ENCODE assay signal across 8 mouse cellular contexts in the genomic region with DNA sequence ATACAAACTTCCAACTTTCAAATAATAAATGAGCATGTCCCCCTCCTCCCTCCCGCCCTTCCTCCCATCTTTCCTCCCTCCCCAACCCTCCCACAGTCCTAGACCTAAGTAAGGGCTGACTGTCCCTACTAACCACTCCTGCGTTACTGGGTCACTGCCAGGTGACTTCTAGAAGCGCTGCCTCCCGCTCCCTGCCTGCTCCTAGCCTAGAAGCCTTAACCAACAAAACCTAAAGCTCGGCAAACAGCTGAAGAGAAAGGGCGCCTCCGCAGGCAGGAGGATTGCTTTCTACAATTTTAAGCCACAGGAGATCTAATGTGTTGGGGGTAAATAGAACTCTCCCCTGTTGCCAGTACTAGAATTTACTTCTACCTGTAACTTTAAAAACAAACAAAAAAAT. TPM values are rescaled to one million over a fixed set of nuclear protein-coding genes. Genes with fewer than 3 reads are reported as not detected.
A peak's percentile ranks its signal among the peaks of the same experiment; 100 is the strongest.
DNase-seq lines count a peak whose midpoint lies in the region; ATAC-seq and TF ChIP-seq lines count a peak whose summit lies in the region.

No protein-coding gene starts in this region.

- DNase-seq in gastrocnemius, adult 2 months: peak; percentile 31
- no peak for DNase-seq in gastrocnemius, adult 8-10 months (ENCODE audit: low spot score in 2 of 2)
- peak; percentile 55 to 78 for DNase-seq in cerebellum, postnatal 25 days
- DNase-seq in heart, adult 9 months (ENCODE audit: low spot score in 2 of 2): peak; percentile 13 to 32
- DNase-seq in kidney, adult 2 months: peak; percentile 57
- peak; percentile 47 for DNase-seq in naive thymus-derived CD4-positive, alpha-beta T cell, adult 2 months (ENCODE audit: low read depth)
- DNase-seq in thymus, postnatal 10 days (ENCODE audit: low spot score in 2 of 2): peak; percentile 10 to 25

- ATAC-seq in liver, embryonic 12.5 days: no peak

- no peak overlapping the region for H3K9ac ChIP-seq in liver, embryonic 12.5 days

- H3K36me3 ChIP-seq in kidney, adult 2 months (ENCODE audit: control insufficient read depth, insufficient read depth, low read length): no peaks in the 10 kb centered on the region
- no peaks in the 10 kb centered on the region for H3K36me3 ChIP-seq in liver, embryonic 12.5 days

- TF ChIP-seq POLR2A in kidney, adult 2 months (IDR thresholded peaks at IDR 0.05; ENCODE audit: low read depth, low read length): no peak

- no peaks in the 10 kb centered on the region for H3K4me1 ChIP-seq in kidney, adult 2 months (ENCODE audit: control insufficient read depth, insufficient read depth, low read length)
- H3K4me1 ChIP-seq in liver, embryonic 12.5 days: peaks cover 18% of the 10 kb centered on the region; the same call in 1 of the 2 replicates

- H3K27me3 ChIP-seq in kidney, adult 2 months (replicated peaks; ENCODE audit: control insufficient read depth, insufficient read depth, low read length): no peaks in the 10 kb centered on the region
- H3K27me3 ChIP-seq in liver, embryonic 12.5 days (replicated peaks): peaks cover 50% of the 10 kb centered on the region

- peak overlapping the region; percentile 93 for H3K27ac ChIP-seq in gastrocnemius, adult 2 months
- no peak overlapping the region for H3K27ac ChIP-seq in kidney, adult 2 months (ENCODE audit: insufficient read depth, low read depth, low read length)
- H3K27ac ChIP-seq in liver, embryonic 12.5 days: no peak overlapping the region

- H3K4me2 ChIP-seq in liver, embryonic 12.5 days: peak overlapping the region; percentile 88

- WGBS in kidney, adult 2 months: 25% methylated on average over 7 of the region's 7 CpGs
- 8% methylated on average over 7 of the region's 7 CpGs for WGBS in liver, embryonic 12.5 days (ENCODE audit: insufficient replicate concordance)

- TF ChIP-seq CTCF in gastrocnemius, adult 2 months (IDR thresholded peaks at IDR 0.05): peak; percentile 14; the same call in 1 of the 2 replicates
- TF ChIP-seq CTCF in kidney, adult 2 months (conservative IDR thresholded peaks at IDR 0.05; ENCODE audit: insufficient read depth, insufficient read length, low read depth, low read length): no peak

- no peaks in the 10 kb centered on the region for H3K9me3 ChIP-seq in liver, embryonic 12.5 days (replicated peaks)

- intact Hi-C loops in gastrocnemius, adult 2 months (cut with DNase I): loop anchor here (5.0 to 10.0 kb wide), 3 partner anchors 93 to 1036 kb away; no protein-coding TSS in a partner anchor

- peak overlapping the region; percentile 95 for H3K4me3 ChIP-seq in gastrocnemius, adult 2 months
- H3K4me3 ChIP-seq in kidney, adult 2 months (ENCODE audit: insufficient read depth, low read depth, low read length): peak overlapping the region; percentile 43
- peak overlapping the region; percentile 63 for H3K4me3 ChIP-seq in liver, embryonic 12.5 days

RNA-seq across cellular contexts. Expression of gene Kctd12, which starts 2.0 kb away (rescaled TPM):
- 1 to 10 TPM; 5.2 to 9.7 TPM for total RNA-seq in gastrocnemius, adult 2 months (2021)
- total RNA-seq in gastrocnemius, adult 8-10 months (2022): 1 to 10 TPM; 4.4 to 7.7 (median 5.3) TPM
- 16.7 and 17.8 TPM in 2 replicates for polyA plus RNA-seq in kidney, adult 2 months (2012; rRNA removed)
- polyA plus RNA-seq in liver, embryonic 12.5 days (2016; fragmentation: Nextera tagmentation; extraction: Ambion mirVana): 2.3 and 2.4 TPM in 2 replicates

Comparison
In these comparisons a context has a peak if more than half of its experiments do, and no peak if none do; other contexts are left out.
1. DNase-seq: peak in gastrocnemius, adult 2 months (single experiment), cerebellum, postnatal 25 days (2 of 2), heart, adult 9 months (2 of 2), kidney, adult 2 months (single experiment), naive thymus-derived CD4-positive, alpha-beta T cell, adult 2 months (single experiment) and thymus, postnatal 10 days (2 of 2); none in gastrocnemius, adult 8-10 months (0 of 2).
2. H3K4me3 ChIP-seq: peak in every context shown above with its lines; median percentile 95 in gastrocnemius, adult 2 months; 63 in liver, embryonic 12.5 days; 43 in kidney, adult 2 months.